Mouse (Mus musculus): ENCODE data around the gene Upf1. TPM values are rescaled to one million over a fixed set of nuclear protein-coding genes. Genes with fewer than 3 reads are reported as not detected.

The Upf1 gene
- polyA plus RNA-seq, 1 experiment: 50.1 TPM

- peak overlapping the region; percentile 73 for H3K9ac ChIP-seq (ENCODE audit: low read depth, poor library complexity, severe bottlenecking)
- no peak overlapping the region for H3K27ac ChIP-seq (ENCODE audit: insufficient read depth, low read length)
These were observed 36.3 kb downstream of the Upf1 start for GRCm38 (mm10) chr8:70316511-70317504.

DNA sequence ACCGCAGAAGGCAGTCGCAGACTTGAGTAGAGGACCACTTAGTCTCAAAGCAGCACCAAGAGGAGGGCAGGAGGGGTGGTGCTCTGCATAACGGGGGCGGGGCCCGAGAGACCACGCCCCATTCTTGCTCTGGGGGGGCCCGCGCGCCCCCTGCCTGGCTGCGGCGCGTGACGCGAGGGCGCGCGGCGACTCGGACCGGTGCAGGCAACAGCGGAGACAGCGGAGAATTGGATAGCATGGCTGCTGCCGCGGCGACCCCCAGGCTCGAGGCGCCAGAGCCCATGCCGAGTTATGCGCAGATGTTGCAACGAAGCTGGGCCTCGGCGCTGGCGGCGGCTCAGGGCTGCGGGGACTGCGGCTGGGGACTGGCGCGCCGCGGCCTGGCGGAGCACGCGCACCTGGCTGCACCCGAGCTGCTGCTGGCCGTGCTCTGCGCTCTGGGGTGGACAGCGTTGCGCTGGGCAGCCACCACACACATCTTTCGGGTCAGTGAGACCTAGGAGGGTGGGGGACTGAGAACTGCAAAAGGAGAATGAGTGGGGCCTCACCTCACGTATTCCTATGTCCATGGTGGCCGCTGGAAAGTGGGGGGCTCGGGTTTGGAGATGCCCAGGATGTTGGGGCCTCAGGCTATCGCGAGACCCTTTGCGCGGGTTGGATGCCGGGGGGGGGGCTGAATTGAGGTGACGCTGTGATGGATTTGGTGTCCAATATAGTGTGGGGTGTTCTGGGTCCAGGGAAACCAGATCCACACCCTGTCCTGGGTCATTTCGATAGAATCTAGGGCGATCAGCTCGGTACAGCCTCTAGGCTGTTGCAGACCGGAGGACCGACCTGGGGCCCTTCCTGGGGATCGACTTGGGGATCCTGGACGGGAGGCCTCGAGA lies 37.2 kb downstream of the Upf1 start, which contains the start of gene Cers1:
Cers1 (plus strand) TSS at position 152 of the 887 bp plus-strand sequence.
- Histone ChIP-seq H3K4me1 (ENCODE audit: control insufficient read depth, insufficient read depth, low read length) (no peaks in the 10 kb centered on the region), H3K36me3 (ENCODE audit: control insufficient read depth, insufficient read depth, low read length, poor library complexity, severe bottlenecking) (peaks cover 10% of the 10 kb centered on the region; the same call in 1 of the 2 replicates), H3K27ac (ENCODE audit: insufficient read depth, low read length) (no peak within 1 kb of the TSS), H3K4me3 (ENCODE audit: low read depth, low read length) (peak within 1 kb of the TSS; percentile 87), H3K9me3 (replicated peaks; ENCODE audit: control insufficient read depth, insufficient read depth, low read length, poor library complexity, severe bottlenecking) (no peaks in the 10 kb centered on the region), H3K9ac (ENCODE audit: low read depth, poor library complexity, severe bottlenecking) (peak within 1 kb of the TSS; percentile 73), H3K27me3 (ENCODE audit: control insufficient read depth, insufficient read depth, low read length, poor library complexity, severe bottlenecking) (no peaks in the 10 kb centered on the region)
- TF ChIP-seq CTCF (IDR thresholded peaks at IDR 0.05; ENCODE audit: low read depth, low read length) (no peak), EP300 (IDR thresholded peaks at IDR 0.05; ENCODE audit: insufficient read depth, low read depth, low read length) (no peak), POLR2A (IDR thresholded peaks at IDR 0.05; ENCODE audit: insufficient read depth, low read length) (no peak)

More at GRCm38 (mm10) chr8:70316511-70317504, 36.3 kb downstream of the Upf1 start:
- Histone ChIP-seq H3K4me1 (ENCODE audit: control insufficient read depth, insufficient read depth, low read length) (no peaks in the 10 kb centered on the region), H3K4me3 (ENCODE audit: low read depth, low read length) (peak overlapping the region; percentile 87), H3K27me3 (ENCODE audit: control insufficient read depth, insufficient read depth, low read length, poor library complexity, severe bottlenecking) (no peaks in the 10 kb centered on the region), H3K36me3 (ENCODE audit: control insufficient read depth, insufficient read depth, low read length, poor library complexity, severe bottlenecking) (0 out of 2 replicates have a peak, but pooled peaks cover 6% of the 10 kb centered on the region), H3K9me3 (replicated peaks; ENCODE audit: control insufficient read depth, insufficient read depth, low read length, poor library complexity, severe bottlenecking) (no peaks in the 10 kb centered on the region)
- TF ChIP-seq EP300 (IDR thresholded peaks at IDR 0.05; ENCODE audit: insufficient read depth, low read depth, low read length): no peak
- TF ChIP-seq POLR2A (IDR thresholded peaks at IDR 0.05; ENCODE audit: insufficient read depth, low read length): no peak
- TF ChIP-seq CTCF (IDR thresholded peaks at IDR 0.05; ENCODE audit: low read depth, low read length): no peak

- Histone ChIP-seq H3K4me1 (ENCODE audit: control insufficient read depth, insufficient read depth, low read length) (no peaks in the 10 kb centered on the region), H3K36me3 (ENCODE audit: control insufficient read depth, insufficient read depth, low read length, poor library complexity, severe bottlenecking) (peaks cover 10% of the 10 kb centered on the region; the same call in 1 of the 2 replicates), H3K9ac (ENCODE audit: low read depth, poor library complexity, severe bottlenecking) (no peak overlapping the region), H3K27me3 (ENCODE audit: control insufficient read depth, insufficient read depth, low read length, poor library complexity, severe bottlenecking) (no peaks in the 10 kb centered on the region), H3K9me3 (replicated peaks; ENCODE audit: control insufficient read depth, insufficient read depth, low read length, poor library complexity, severe bottlenecking) (no peaks in the 10 kb centered on the region), H3K4me3 (ENCODE audit: low read depth, low read length) (no peak overlapping the region), H3K27ac (ENCODE audit: insufficient read depth, low read length) (no peak overlapping the region)
- no peak for TF ChIP-seq EP300 (IDR thresholded peaks at IDR 0.05; ENCODE audit: insufficient read depth, low read depth, low read length)
- no peak for TF ChIP-seq CTCF (IDR thresholded peaks at IDR 0.05; ENCODE audit: low read depth, low read length)
- no peak for TF ChIP-seq POLR2A (IDR thresholded peaks at IDR 0.05; ENCODE audit: insufficient read depth, low read length)
These were observed 39.7 kb downstream of the Upf1 start for GRCm38 (mm10) chr8:70313399-70313798.

- peaks cover 10% of the 10 kb centered on the region; the same call in 1 of the 2 replicates for H3K36me3 ChIP-seq (ENCODE audit: control insufficient read depth, insufficient read depth, low read length, poor library complexity, severe bottlenecking)
- H3K9me3 ChIP-seq (replicated peaks; ENCODE audit: control insufficient read depth, insufficient read depth, low read length, poor library complexity, severe bottlenecking): no peaks in the 10 kb centered on the region
- H3K4me1 ChIP-seq (ENCODE audit: control insufficient read depth, insufficient read depth, low read length): no peaks in the 10 kb centered on the region
- H3K27me3 ChIP-seq (ENCODE audit: control insufficient read depth, insufficient read depth, low read length, poor library complexity, severe bottlenecking): no peaks in the 10 kb centered on the region
- H3K9ac ChIP-seq (ENCODE audit: low read depth, poor library complexity, severe bottlenecking): no peak overlapping the region
- no peak for TF ChIP-seq POLR2A (IDR thresholded peaks at IDR 0.05; ENCODE audit: insufficient read depth, low read length)
- no peak for TF ChIP-seq EP300 (IDR thresholded peaks at IDR 0.05; ENCODE audit: insufficient read depth, low read depth, low read length)
- peak; percentile 83 for TF ChIP-seq CTCF (IDR thresholded peaks at IDR 0.05; ENCODE audit: low read depth, low read length)
- H3K4me3 ChIP-seq (ENCODE audit: low read depth, low read length): no peak overlapping the region
- H3K27ac ChIP-seq (ENCODE audit: insufficient read depth, low read length): no peak overlapping the region
These were observed 43.8 kb downstream of the Upf1 start for GRCm38 (mm10) chr8:70309311-70309710.

DNA sequence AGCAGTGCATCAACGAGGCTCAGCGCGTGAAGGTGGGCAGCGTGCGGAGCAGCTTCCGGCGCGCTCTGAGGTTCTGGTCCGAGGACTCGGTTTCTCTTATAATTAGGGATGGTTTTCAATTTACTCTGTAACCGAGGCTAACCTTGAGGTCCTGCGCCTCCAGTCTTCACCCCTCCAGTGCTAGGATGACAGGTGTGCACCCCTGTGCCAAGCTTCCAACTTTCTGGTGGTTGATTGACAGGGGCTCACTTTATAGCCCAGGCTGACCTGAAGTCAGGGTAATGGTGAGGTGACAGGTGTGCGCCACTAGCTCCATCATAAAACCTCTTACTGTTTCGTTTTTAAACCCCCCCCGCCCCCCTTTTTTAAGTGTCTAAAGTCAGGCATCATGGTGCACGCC lies 50.2 kb downstream of the Upf1 start:
- peak overlapping the region; percentile 94 for H3K4me3 ChIP-seq (ENCODE audit: low read depth, low read length)
- H3K27me3 ChIP-seq (ENCODE audit: control insufficient read depth, insufficient read depth, low read length, poor library complexity, severe bottlenecking): no peaks in the 10 kb centered on the region
- H3K4me1 ChIP-seq (ENCODE audit: control insufficient read depth, insufficient read depth, low read length): no peaks in the 10 kb centered on the region
- peak overlapping the region; percentile 64 for H3K9ac ChIP-seq (ENCODE audit: low read depth, poor library complexity, severe bottlenecking)
- no peaks in the 10 kb centered on the region for H3K9me3 ChIP-seq (replicated peaks; ENCODE audit: control insufficient read depth, insufficient read depth, low read length, poor library complexity, severe bottlenecking)
- no peak for TF ChIP-seq POLR2A (IDR thresholded peaks at IDR 0.05; ENCODE audit: insufficient read depth, low read length)
- no peak for TF ChIP-seq EP300 (IDR thresholded peaks at IDR 0.05; ENCODE audit: insufficient read depth, low read depth, low read length)
- TF ChIP-seq CTCF (IDR thresholded peaks at IDR 0.05; ENCODE audit: low read depth, low read length): no peak
- H3K36me3 ChIP-seq (ENCODE audit: control insufficient read depth, insufficient read depth, low read length, poor library complexity, severe bottlenecking): 0 out of 2 replicates have a peak, but pooled peaks cover 7% of the 10 kb centered on the region
- no peak overlapping the region for H3K27ac ChIP-seq (ENCODE audit: insufficient read depth, low read length)

Measured in ES-Bruce4 (cell line).